Mouse (Mus musculus) lung, postnatal 10 days (tissue): ENCODE results near the gene Defa21.
"Not testable (repeated sequence)": the region's sequence is repeated elsewhere in the genome, so short reads cannot be mapped to it uniquely, and the experiment has no call there.

Experiments
- DNase-seq: peaks from one replicate; pipeline ENCODE4 v3.0.0; 2021

Gene Defa21

GRCm38 (mm10) chr8:21025245-21025644 is at the start of gene Defa21:
Defa21 (plus strand) TSS chr8:21025545.
- not testable (repeated sequence) for DNase-seq

DNA sequence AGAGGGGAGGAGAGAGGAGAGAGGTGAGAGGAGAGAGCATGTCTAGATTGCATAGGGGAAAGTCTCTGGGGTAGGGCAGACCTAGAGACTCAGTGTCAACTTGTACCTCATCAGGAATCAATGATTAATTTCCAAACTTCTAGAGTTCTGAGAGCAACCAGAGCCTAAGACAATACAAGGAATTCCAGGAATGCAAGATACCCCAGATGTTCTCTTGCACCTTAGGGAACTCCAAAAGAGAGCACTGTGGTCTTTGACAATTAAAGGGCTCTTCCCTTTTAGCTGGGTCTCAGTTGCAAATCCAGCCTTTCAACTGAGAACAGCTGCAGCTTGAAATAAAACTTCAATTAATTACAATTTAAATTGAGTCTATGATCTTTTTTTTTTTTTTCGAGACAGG is 45.5 kb upstream of the Defa21 start:
- DNase-seq: no peak

DNA sequence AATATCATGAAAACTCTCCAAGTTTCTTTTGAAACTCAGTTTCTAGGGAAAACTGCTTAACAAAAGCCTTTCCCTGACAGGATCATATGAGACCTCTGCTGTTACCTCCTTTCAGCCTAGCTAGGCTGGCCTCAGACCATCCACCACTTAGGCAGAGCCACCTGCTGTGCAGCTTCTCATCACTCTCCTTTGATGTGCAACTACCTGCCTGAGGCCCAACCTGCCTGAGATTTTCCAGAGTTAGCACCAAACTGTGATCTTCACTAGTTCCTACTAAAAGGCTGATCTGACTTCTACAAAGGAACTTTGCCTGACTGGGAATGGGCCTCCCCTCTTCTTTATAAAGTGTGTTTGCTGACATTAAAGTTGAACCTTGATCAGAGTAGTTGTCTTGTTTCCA is 31.3 kb upstream of the Defa21 start:
- DNase-seq: not testable (repeated sequence)

GRCm38 (mm10) chr8:20996776-20997175 is 28.6 kb upstream of the Defa21 start:
- no peak for DNase-seq

DNA sequence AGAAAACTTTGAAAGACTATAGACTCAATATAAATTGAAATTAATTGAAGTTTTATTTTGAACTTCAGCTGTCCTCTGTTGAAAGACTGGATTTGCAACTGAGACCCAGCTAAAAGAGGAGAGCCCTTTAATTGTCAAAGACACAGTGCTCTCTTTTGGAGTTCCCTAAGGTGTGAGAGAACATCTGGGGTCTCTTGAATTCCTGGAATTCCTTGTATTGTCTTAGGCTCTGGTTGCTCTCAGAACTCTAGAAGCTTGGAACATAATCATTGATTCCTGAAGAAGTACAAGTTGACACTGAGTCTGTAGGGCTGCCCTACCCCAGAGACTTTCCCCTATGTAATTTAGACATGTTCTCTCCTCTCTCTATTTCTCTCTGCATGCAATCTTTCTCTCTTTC is 28.1 kb upstream of the Defa21 start:
- DNase-seq: no peak

DNA sequence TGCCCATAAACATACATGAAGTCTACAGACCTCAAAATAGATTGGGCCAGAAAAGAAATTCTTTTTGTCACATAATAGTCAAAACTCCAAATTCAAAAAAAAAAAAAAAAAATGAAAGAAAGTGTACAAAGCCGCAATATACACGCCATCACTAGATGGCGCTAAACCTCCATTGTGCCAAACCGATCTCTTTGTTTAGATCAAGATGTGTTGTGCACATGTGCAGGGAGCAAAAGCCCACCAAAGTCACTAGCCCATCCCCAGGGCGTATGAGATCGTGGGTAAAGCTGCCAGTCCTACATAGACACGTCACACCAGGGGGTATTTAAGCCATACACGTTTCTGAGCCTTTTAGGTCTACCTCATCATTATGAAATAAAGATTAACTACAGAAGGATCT is 24.2 kb upstream of the Defa21 start:
- peak; percentile 3 for DNase-seq

DNA sequence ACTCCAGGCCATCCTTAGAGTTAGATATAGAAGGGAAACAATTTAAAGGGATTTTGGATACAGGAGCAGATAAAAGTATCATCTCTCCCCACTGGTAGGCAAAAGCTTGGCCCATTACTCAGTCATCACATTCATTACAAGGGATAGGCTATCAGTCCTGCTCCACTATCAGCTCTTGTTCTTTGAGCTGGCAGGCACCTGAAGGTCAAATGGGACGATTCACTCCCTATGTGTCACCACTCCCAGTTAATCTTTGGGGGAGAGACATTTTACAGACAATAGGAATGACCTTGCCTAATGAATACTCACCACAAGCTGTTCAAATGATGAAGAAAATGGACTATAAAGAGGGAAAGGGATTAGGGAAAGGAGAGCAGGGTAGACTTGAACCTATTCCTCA is 18.5 kb upstream of the Defa21 start:
- DNase-seq: no peak

GRCm38 (mm10) chr8:21008578-21008977 is 16.8 kb upstream of the Defa21 start:
- DNase-seq: not testable (repeated sequence)

DNA sequence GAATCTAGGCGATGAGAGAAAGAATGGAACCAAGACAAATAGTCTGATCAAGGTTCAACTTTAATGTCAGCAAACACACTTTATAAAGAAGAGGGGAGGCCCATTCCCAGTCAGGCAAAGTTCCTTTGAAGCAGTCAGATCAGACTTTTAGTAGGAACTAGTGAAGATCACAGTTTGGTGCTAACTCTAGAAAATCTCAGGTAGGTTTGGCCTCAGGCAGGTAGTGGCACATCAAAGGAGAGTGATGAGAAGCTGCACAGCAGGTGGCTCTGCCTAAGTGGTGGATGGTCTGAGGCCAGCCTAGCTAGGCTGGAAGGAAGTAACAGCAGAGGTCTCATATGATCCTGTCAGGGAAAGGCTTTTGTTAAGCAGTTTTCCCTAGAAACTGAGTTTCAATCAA is 14.8 kb upstream of the Defa21 start:
- not testable (repeated sequence) for DNase-seq

GRCm38 (mm10) chr8:21054747-21055146 is 29.4 kb downstream of the Defa21 start, which contains the start of gene Defa23:
Defa23 (plus strand) TSS chr8:21055047.
- DNase-seq: not testable (repeated sequence)

DNA sequence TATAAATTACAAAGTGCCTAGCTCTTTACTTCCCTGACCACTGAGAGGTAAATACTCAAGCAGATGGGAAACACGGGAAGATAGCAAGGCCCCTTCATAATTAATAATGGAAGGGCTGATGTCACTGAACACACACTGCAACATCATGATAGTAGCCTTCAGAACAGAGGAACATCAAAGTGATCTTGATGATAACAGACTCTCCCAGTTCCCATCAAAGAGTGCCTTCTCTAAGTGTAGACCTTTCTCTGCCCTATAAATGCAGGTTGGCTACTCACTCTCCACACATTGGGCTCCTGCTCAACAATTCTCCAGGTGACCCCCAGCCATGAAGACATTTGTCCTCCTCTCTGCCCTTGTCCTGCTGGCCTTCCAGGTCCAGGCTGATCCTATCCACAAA is 39.4 kb downstream of the Defa21 start, which contains the start of gene Defa35:
Defa35 (plus strand) TSS at position 301 of the 400 bp plus-strand sequence.
- not testable (repeated sequence) for DNase-seq
